Mouse (Mus musculus): ENCODE data around the gene Spata2.

The Spata2 gene

GRCm38 (mm10) chr2:167512970-167513369 lies 20.3 kb upstream of the Spata2 start:
- in situ Hi-C loops (cut with MboI; ENCODE audit: low sequenced_read_pairs) = no loop called here

GRCm38 (mm10) chr2:167512365-167512764 lies 19.7 kb upstream of the Spata2 start:
- in situ Hi-C loops (cut with MboI; ENCODE audit: low sequenced_read_pairs) = no loop called here

DNA sequence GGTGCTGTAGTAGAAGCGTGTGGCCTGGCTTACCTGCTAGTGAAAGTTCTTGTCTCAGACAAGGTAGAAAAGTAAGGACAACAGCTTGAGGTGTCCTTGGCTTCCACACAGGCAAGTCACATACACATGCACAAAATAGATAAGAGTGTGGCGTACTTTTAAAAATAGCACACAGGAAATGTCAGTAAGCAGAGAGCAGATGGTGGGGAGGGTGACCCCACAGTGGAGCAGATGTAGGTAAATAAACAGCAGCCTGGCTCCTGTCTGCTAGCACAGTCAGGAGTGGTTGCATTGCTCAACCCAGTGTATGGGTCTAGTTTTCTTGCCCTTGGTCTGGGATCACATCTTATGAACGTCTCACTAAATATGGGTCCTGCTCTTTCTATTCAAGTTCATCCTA lies 17.8 kb upstream of the Spata2 start:
- in situ Hi-C loops (cut with MboI; ENCODE audit: low sequenced_read_pairs) = no loop called here

DNA sequence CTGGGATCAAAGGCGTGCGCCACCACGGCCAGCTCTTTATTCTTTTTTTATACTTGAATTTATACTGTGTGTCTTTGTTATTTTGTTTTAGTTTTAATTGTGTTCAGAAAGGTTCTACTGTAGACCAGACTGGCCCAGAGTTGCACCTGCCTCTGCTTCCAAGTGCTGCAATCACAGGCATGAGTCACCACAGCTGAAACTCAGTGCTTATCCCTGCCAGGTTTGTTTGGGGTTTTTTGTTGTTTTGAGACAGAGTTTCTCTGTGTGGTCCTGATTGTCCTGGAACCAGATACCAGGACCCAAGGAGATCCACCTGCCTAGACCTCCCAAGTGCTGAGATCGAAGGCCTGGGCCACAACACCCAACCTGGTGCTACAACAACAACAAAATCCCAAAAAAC lies 15.9 kb upstream of the Spata2 start:
- in situ Hi-C loops (cut with MboI; ENCODE audit: low sequenced_read_pairs) = no loop called here

DNA sequence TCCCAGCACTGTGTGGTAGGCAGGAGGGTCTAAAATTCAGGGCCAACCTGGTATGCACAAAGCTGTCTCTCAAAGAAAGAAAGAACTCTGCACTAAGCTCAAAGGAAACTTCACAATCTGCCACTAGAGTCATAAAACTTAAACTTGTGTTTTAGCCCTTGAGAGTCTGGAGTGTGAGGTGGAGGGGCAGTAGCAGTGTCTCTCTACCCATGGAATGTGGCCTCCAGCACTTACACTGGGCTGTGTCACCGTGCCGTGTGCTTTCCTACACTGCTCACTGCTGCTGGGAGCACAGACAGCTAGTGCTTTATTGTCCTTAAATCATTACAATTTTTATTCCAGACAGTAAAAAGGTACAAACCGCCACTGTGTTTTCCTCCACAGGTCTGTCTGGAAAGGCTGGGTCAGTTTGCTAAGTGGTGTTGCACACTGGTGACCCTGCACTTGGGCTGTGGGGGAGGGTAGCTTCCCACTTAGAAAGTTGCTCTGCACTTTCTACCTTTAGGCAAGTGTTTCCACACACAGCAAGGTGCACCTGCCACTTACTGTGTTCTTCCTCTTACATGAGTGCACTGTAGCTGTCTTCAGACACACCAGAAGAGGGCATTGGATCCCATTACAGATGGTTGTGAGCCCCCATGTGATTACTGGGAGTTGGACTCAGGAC lies 15.2 kb upstream of the Spata2 start:
- in situ Hi-C loops (cut with MboI; ENCODE audit: low sequenced_read_pairs) = no loop called here

DNA sequence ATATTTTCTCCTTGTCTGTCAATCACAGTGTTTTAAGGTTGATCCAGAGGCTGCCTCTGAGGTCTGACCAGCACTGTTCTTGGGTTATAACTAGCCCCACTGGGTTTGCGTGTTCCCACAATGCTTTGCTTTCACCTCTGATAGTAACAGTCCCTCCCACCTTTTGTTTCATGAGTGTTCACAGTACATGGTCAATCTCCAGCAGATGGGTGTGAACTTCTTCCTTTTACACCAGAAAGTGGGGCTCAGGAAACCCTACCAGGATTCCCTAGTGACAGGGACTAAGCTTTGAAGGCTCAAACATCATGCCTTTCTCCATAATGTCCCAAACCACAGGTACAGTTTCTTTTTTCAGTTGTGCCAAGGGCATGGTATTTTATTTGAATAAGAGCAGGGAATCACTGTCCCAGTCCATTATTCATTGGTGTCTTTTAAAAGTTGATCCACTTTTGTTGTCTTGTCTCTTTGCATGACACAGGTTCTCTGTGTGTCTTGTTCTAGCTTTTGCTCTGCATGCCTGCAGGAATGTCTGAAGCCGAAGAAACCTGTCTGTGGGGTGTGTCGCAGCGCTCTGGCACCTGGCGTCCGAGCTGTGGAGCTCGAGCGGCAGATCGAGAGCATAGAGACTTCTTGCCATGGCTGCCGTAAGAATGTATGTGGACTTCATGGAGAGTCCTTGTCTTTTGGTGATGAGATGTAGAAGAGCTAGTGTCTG lies 14.0 kb upstream of the Spata2 start:
- in situ Hi-C loops (cut with MboI; ENCODE audit: low sequenced_read_pairs) = no loop called here

GRCm38 (mm10) chr2:167505127-167505526 lies 12.4 kb upstream of the Spata2 start:
- in situ Hi-C loops (cut with MboI; ENCODE audit: low sequenced_read_pairs) = no loop called here

DNA sequence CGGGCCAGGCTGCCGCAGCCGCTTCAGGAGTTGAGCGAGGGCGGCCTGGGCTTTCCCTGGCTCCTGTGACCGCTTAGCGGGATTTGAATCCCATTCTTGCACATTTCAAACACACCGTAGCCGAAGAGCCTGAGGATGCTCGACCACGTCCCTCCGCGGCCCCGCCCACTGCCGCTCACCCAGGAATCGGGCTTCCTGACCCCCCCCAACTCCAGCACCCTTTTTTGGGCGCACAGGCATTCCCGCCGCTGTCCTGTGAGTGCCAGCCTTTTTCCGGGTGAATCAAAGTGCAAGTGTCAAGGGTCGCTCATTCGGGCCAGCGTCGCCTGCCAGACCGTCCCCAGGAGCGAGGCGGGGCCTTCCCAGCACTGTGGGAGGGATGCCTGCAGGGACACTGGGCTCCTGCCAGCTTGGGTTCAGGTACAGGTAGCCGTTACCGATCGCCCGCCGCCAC lies 11.2 kb upstream of the Spata2 start:
- in situ Hi-C loops (cut with MboI; ENCODE audit: low sequenced_read_pairs) = no loop called here

DNA sequence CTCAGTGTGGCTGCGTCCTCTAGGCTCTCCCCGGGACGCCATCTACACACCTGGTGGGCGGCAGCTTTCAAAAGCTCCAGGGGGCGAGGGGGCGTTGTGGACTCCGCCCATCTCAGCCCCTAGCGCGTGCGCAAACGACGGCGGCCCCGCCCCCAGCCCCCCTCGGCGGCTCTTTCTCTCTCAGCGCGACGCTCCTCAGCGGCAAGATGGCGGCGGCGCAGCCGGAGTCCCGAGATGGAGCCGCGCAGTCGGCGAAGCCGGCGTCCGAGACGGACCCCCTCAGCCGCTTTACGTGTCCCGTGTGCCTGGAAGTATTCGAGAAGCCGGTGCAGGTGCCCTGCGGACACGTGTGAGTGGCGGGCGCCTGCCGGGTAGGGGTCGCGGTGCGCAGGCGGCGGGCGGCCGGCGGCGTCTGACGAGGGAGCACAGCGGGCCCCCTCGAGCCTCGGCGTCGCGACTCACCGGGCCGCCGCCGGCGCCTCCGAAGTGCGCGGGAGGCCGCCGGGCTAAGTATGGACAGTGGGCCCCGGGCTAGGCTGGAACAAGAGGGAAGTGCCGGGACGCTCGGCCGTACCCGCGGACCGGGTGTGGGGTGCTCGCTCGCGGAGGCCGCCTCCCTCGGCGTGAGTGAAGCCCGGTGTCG lies 10.7 kb upstream of the Spata2 start:
- in situ Hi-C loops (cut with MboI; ENCODE audit: low sequenced_read_pairs) = no loop called here

DNA sequence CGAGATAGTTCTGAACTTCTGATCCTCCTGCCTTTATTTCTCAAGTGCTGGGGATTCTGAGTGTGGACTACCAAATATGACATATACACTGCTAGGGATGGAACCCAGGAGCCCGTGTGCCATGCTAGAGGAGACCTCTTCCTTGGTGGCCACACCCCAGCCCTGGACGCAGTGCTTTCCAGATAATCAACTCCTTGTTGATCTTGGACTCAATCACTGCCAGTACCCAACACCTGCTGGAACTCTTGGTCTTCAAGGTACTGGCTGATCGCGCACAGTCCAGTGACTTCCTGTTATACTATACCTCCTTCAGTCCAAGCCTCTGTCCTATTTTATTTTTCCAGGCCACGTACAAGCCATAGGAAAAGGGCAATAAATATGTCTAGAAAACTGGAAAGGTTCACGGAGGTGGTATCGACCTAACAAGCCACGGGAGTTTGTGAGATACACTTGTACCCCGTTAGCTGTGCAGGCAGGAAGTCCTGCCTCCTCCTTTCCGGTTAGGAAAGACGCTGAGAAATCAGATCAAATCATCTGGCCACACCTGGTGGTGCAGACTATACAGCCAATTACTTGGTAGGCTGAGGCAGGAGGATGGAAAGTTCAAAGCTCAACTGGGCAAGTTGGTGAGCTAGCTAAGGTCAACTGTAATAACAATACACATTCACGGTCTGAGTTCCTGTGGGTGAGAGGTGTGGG lies 10.0 kb upstream of the Spata2 start:
- in situ Hi-C loops (cut with MboI; ENCODE audit: low sequenced_read_pairs) = no loop called here

GRCm38 (mm10) chr2:167497272-167497671 lies 4.6 kb upstream of the Spata2 start:
- in situ Hi-C loops (cut with MboI; ENCODE audit: low sequenced_read_pairs) = no loop called here

DNA sequence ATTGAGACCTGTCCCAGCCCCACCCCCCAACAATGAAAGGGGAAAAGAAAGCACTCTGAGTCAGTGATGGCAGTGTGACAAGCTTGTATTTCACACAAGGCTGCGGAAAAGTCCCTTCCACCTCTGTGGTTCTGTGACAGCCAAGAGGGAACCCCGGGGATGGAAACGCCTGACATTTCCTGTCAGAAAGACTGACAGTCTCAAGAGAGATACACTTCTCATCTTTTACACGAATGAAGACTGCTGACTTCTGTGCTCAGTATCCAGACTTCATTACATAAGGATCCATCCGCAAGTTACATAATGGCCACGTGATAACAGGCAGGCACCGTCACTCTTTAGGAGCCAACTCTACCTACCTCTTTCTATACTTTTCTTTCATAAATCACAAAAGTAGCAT lies 3.8 kb upstream of the Spata2 start:
- in situ Hi-C loops (cut with MboI; ENCODE audit: low sequenced_read_pairs) = no loop called here

DNA sequence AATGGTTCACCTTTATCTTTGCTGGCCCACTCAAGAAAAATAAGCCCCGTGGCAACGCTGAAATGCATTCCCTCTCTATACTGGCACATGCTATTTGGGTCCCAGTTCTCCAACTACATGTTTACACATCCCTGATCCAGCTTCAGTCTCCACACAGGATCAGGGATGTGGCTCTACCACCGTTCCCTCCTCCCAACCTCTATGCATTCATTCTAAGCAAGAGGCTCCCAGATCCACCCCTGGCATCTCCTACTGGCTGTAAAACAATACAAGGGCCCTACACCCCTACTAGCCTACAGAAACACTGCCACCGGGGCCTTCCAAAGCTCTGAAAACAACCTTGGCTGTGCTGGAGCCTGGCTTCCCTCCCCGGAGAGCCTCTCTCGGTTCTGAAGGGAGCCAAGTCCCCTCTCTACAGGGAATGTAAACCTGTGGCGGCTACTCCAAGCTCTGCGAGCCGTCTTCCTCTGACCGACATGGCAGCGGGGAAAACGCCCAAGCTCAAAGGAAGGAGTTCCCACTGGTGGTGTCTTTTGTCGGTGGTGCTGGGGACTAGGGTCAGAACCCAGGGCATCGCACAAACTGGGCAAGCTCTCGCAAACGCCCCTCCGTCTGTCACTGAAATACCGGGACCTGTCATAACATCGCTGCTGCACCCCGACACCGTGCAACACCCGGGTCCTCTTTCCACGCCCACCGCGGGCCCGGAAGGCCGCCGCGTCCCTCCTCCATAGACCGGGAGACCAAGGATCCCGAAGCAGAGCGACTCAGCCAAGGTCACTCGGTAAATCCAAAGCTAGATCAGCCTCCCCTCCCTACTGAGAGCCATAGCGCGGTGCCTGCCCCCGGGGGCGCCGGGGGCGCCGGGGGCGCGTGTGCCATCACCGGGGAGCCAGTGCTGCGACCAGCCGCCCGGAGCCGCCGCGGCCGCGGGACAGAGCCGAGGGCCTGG lies 654 bp downstream of the Spata2 start, which contains the start of gene Rnf114:
Rnf114 (plus strand) TSS at position 889 of the 952 bp plus-strand sequence.
- in situ Hi-C loops (cut with MboI; ENCODE audit: low sequenced_read_pairs) = no loop called here

DNA sequence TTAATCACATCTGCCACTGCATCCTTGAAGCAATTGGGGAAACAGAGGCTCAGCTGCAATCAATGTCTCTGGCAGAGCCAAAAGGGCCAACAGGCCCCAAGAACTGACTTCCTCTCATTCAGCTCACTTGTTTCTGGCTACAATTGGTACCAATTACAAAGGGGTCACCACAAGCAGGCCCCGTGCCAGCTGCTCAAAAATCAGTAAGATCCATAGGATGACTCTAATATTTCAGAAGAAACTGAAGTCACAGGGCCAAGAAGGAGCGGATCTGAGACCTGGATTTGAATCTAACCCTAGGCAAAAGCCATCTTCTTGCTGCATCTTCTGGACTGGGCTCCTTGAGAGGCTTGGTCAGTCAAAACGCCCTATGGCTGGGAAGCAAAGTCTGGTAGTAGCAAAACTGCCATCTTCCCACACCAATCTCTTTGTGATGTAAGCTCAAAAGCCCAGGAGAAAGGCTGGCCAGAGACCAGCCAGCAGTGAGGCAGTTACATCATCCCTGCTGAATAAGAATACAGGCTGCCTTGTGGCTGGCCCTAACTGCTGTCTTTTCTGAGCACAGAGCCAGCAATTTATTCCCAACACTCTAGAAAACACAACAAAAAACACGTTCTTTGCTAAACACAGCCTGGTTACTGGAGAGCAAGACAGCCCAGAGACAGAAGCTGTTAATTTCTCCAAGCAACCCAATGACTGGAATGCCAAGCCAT lies 1.7 kb downstream of the Spata2 start:
- in situ Hi-C loops (cut with MboI; ENCODE audit: low sequenced_read_pairs) = no loop called here

GRCm38 (mm10) chr2:167487994-167488393 lies 4.7 kb downstream of the Spata2 start:
- in situ Hi-C loops (cut with MboI; ENCODE audit: low sequenced_read_pairs) = no loop called here

DNA sequence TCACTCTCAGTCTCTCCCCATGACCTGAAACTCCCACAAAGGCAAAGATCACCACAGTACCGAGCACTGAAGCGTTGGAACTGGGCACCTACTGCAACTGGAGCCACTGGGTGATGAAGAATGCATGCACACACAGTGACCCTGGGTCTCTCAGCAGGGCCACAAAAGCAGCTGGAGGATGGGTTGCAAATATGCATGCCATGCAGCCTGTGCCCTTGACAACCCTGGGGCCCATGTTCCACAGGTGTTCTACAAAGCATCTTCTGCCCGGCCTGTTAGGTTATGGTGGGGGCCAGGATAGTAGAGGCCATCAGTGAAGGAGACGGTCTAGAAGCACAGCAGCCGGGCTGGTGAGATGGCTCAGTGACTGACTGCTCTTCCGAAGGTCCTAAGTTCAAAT lies 5.1 kb downstream of the Spata2 start:
- in situ Hi-C loops (cut with MboI; ENCODE audit: low sequenced_read_pairs) = no loop called here

GRCm38 (mm10) chr2:167486573-167486972 lies 6.1 kb downstream of the Spata2 start:
- in situ Hi-C loops (cut with MboI; ENCODE audit: low sequenced_read_pairs) = no loop called here

- in situ Hi-C loops (cut with MboI; ENCODE audit: low sequenced_read_pairs) = no loop called here
These were observed 6.9 kb downstream of the Spata2 start for GRCm38 (mm10) chr2:167485501-167486377.

- in situ Hi-C loops (cut with MboI; ENCODE audit: low sequenced_read_pairs) = no loop called here
These were observed 7.8 kb downstream of the Spata2 start for GRCm38 (mm10) chr2:167484932-167485331.
